Mouse (Mus musculus) lung, embryonic 15.5 days (tissue): Measurements from ENCODE around the gene Aptx. TPM values are rescaled to one million over a fixed set of nuclear protein-coding genes. Genes with fewer than 3 reads are reported as not detected.

Experiments used
- ATAC-seq: fragments of 200-750 bp; cut with Nextera tagmentation; 2 replicates; pipeline ENCODE4 v1.8.0; 2017; ENCODE audit warnings: moderate number of reproducible peaks, borderline replicate concordance; ENCODE audit not compliant: low FRiP score, low TSS enrichment; ENCODE audit errors: extremely low read depth
- H3K27ac ChIP-seq: fragments of 300-500 bp; sonication (generic); 2 replicates; pipeline ENCODE4 v1.5.1; 2015; ENCODE audit warnings: moderate library complexity, mild to moderate bottlenecking, inconsistent platforms
- H3K27me3 ChIP-seq: fragments of 300-500 bp; sonication (generic); 2 replicates; pipeline ENCODE4 v1.6.1; 2015; ENCODE audit warnings: inconsistent platforms
- H3K36me3 ChIP-seq: fragments of 300-500 bp; sonication (generic); 2 replicates; pipeline ENCODE4 v1.6.1; 2015; ENCODE audit warnings: inconsistent platforms
- H3K4me1 ChIP-seq: fragments of 300-500 bp; sonication (generic); 2 replicates; pipeline ENCODE4 v1.6.1; 2015; ENCODE audit warnings: inconsistent platforms
- H3K4me2 ChIP-seq: fragments of 300-500 bp; sonication (generic); 2 replicates; pipeline ENCODE4 v1.6.1; 2015; ENCODE audit warnings: inconsistent platforms, mild to moderate bottlenecking, moderate library complexity
- H3K4me3 ChIP-seq: fragments of 300-500 bp; sonication (generic); 2 replicates; pipeline ENCODE4 v1.5.1; 2015; ENCODE audit warnings: mild to moderate bottlenecking, inconsistent platforms
- H3K9ac ChIP-seq: fragments of 300-500 bp; sonication (generic); 2 replicates; pipeline ENCODE4 v1.6.1; 2015; ENCODE audit warnings: inconsistent platforms
- H3K9me3 ChIP-seq: fragments of 300-500 bp; sonication (generic); 2 replicates; pipeline ENCODE4 v1.6.1; 2016; ENCODE audit warnings: inconsistent platforms
- WGBS: fragments of 180-500 bp; shearing (Covaris S2); methylation state at CpG from one replicate; pipeline ENCODE4 v1.1.7; 2015; 5-methylcytosine and 5-hydroxymethylcytosine counted together
- microRNA counts: library from miRNA; unstranded; fragments of <30 nt; microRNA quantifications from one replicate; lab custom pipeline; 2016
- microRNA-seq: library from miRNA; unstranded; fragments of <30 nt; microRNA quantifications from one replicate; pipeline ENCODE4, GENCODE M21; 2016
- polyA plus RNA-seq: library from polyadenylated mRNA; unstranded; fragments of >200 nt; fragmentation: Nextera tagmentation; extraction: Ambion mirVana; gene quantifications from 2 replicates; pipeline ENCODE4 v1.2.1, GENCODE M21; 2015

Aptx gene
- polyA plus RNA-seq, 1 experiment from 2014 or later, result 28.6 TPM

- Histone ChIP-seq H3K27ac (no peak overlapping the region), H3K4me1 (no peaks in the 10 kb centered on the region), H3K9ac (no peak overlapping the region), H3K4me2 (no peak overlapping the region), H3K4me3 (no peak overlapping the region), H3K27me3 (no peaks in the 10 kb centered on the region), H3K36me3 (no peaks in the 10 kb centered on the region), H3K9me3 (no peaks in the 10 kb centered on the region)
- no peak for ATAC-seq
- 91% methylated on average over 2 of the region's 2 CpGs for WGBS
Observed at GRCm38 (mm10) chr4:40651055-40651454, 51.9 kb downstream of the Aptx start.

GRCm38 (mm10) chr4:40649111-40649510, 53.9 kb downstream of the Aptx start:
- Histone ChIP-seq H3K36me3 (no peaks in the 10 kb centered on the region), H3K9ac (no peak overlapping the region), H3K4me3 (no peak overlapping the region), H3K27me3 (no peaks in the 10 kb centered on the region), H3K27ac (no peak overlapping the region), H3K4me2 (no peak overlapping the region), H3K4me1 (no peaks in the 10 kb centered on the region), H3K9me3 (no peaks in the 10 kb centered on the region)
- ATAC-seq, result no peak
- 64% methylated on average over 5 of the region's 5 CpGs for WGBS

DNA sequence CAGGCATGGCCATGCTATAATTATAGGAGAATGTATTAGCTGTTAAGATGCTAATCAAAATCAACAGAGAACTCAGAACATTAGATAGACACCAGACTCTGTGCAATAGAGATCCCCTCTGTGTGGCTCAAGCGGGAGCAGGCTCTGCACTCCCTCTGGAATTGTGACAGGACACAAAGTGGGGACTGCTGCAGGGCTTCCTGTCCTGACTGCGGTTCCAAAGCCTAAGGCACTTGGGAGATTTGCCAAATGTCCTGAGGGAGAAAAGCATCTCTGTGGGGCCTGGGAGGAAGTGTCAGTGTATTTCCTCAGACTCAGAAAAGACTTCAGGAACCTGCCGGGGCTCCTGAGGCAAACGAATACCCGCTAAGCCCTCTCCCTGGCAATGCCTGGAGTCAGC, 59.4 kb downstream of the Aptx start:
- ATAC-seq, result no peak
- H3K4me1 ChIP-seq, result no peaks in the 10 kb centered on the region
- H3K4me3 ChIP-seq, result no peak overlapping the region
- H3K4me2 ChIP-seq, result no peak overlapping the region
- H3K27me3 ChIP-seq, result no peaks in the 10 kb centered on the region
- 26% methylated on average over 5 of the region's 5 CpGs for WGBS
- no peak overlapping the region for H3K27ac ChIP-seq
- no peaks in the 10 kb centered on the region for H3K36me3 ChIP-seq
- no peaks in the 10 kb centered on the region for H3K9me3 ChIP-seq
- H3K9ac ChIP-seq, result no peak overlapping the region

DNA sequence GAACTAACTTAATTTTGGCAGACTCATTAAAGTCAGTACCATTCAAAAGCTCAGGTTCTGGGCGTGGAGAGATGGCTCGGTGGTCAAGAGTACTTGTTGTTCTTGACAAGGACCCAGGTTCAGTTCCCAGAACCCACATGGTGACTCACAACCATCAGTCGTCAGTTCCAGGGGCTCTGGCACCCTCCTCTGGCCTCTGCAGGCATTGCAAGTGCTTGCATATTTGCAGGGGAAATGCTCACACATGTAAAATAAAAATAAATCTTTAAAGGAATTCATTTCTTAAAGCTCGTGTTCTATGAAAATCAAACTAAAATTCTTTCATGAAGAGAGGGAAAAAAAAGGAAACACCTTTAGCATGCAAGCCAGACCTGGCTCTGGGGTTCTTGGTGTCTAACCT, 62.0 kb downstream of the Aptx start:
- Histone ChIP-seq H3K27ac (no peak overlapping the region), H3K27me3 (no peaks in the 10 kb centered on the region), H3K4me3 (no peak overlapping the region), H3K36me3 (no peaks in the 10 kb centered on the region), H3K4me2 (no peak overlapping the region), H3K9me3 (no peaks in the 10 kb centered on the region), H3K9ac (no peak overlapping the region), H3K4me1 (no peaks in the 10 kb centered on the region)
- WGBS, result 86% methylated on average over 4 of the region's 4 CpGs
- ATAC-seq, result no peak

MicroRNAs within 50 kb of the gene (microRNA counts, 519-probe panel; counts per million panel counts)
- microRNA mmu-miR-207 (lab: Ali Mortazavi, UCI), result 2,399 counts per million, percentile 42 among the panel's probes with 10 or more counts

Small RNA genes lying within 50 kb of the gene (microRNA-seq; reads per million reads assigned to microRNA genes)
- gene Mir207, result not detected

Other genes with a start within 250 kb of the Aptx start
- 0.52 and 0.83 TPM in 2 replicates for gene Tmem215, start 231.0 kb downstream of the Aptx start, polyA plus RNA-seq
- gene Dnaja1, start 19.0 kb upstream of the Aptx start, polyA plus RNA-seq, result 422 and 428 TPM in 2 replicates
- 155 and 161 TPM in 2 replicates for gene Smu1, start 54.7 kb upstream of the Aptx start, polyA plus RNA-seq
- gene B4galt1, start 150.8 kb upstream of the Aptx start, polyA plus RNA-seq, result 70.0 and 74.5 TPM in 2 replicates
- gene Spink4, start 216.9 kb upstream of the Aptx start, polyA plus RNA-seq, result 0.75 and 0.98 TPM in 2 replicates
- 207 and 208 TPM in 2 replicates for gene Bag1, start 245.1 kb upstream of the Aptx start, polyA plus RNA-seq
- 105 and 112 TPM in 2 replicates for gene Chmp5, start 245.2 kb upstream of the Aptx start, polyA plus RNA-seq